Mouse (Mus musculus) midbrain, embryonic 15.5 days (tissue): ENCODE results near the gene Agbl5. TPM values are rescaled to one million over a fixed set of nuclear protein-coding genes. Genes with fewer than 3 reads are reported as not detected.
A peak's percentile ranks its signal among the peaks of the same experiment; 100 is the strongest.

ENCODE experiments used
- ATAC-seq: fragments of 200-750 bp; cut with Nextera tagmentation; replicated peaks from 2 replicates; pipeline ENCODE4 v1.8.0; 2017; ENCODE audit warnings: moderate TSS enrichment
- H3K27ac ChIP-seq: fragments of 300-500 bp; sonication (generic); 2 replicates; pipeline ENCODE4 v1.5.1; 2015; ENCODE audit warnings: mild to moderate bottlenecking, inconsistent platforms
- H3K27me3 ChIP-seq: fragments of 300-500 bp; sonication (generic); replicated peaks from 2 replicates; pipeline ENCODE4 v1.6.1; 2015; ENCODE audit warnings: inconsistent platforms
- H3K36me3 ChIP-seq: fragments of 300-500 bp; sonication (generic); replicated peaks from 2 replicates; pipeline ENCODE4 v1.6.1; 2015; ENCODE audit warnings: inconsistent platforms
- H3K4me1 ChIP-seq: fragments of 300-500 bp; sonication (generic); 2 replicates; pipeline ENCODE4 v1.6.1; 2015; ENCODE audit warnings: inconsistent platforms
- H3K4me2 ChIP-seq: fragments of 300-500 bp; sonication (generic); 2 replicates; pipeline ENCODE4 v1.6.1; 2015; ENCODE audit warnings: inconsistent platforms, mild to moderate bottlenecking, moderate library complexity
- H3K4me3 ChIP-seq: fragments of 300-500 bp; sonication (generic); 2 replicates; pipeline ENCODE4 v1.5.1; 2015; ENCODE audit warnings: mild to moderate bottlenecking, inconsistent platforms
- H3K9ac ChIP-seq: fragments of 300-500 bp; sonication (generic); 2 replicates; pipeline ENCODE4 v1.6.1; 2015; ENCODE audit warnings: mild to moderate bottlenecking, inconsistent platforms
- H3K9me3 ChIP-seq: fragments of 300-500 bp; sonication (generic); 2 replicates; pipeline ENCODE4 v1.6.1; 2016; ENCODE audit warnings: inconsistent platforms
- WGBS: fragments of 180-500 bp; shearing (Covaris S2); methylation state at CpG from one replicate; pipeline ENCODE4 v1.1.7; 2015; ENCODE audit warnings: mixed read lengths; 5-methylcytosine and 5-hydroxymethylcytosine counted together
- polyA plus RNA-seq: library from polyadenylated mRNA; unstranded; fragments of >200 nt; fragmentation: Nextera tagmentation; extraction: Ambion mirVana; gene quantifications from 2 replicates; pipeline ENCODE4 v1.2.1, GENCODE M21; 2015

Gene Agbl5
- polyA plus RNA-seq, 1 experiment from 2014 or later: 32.3 TPM

DNA sequence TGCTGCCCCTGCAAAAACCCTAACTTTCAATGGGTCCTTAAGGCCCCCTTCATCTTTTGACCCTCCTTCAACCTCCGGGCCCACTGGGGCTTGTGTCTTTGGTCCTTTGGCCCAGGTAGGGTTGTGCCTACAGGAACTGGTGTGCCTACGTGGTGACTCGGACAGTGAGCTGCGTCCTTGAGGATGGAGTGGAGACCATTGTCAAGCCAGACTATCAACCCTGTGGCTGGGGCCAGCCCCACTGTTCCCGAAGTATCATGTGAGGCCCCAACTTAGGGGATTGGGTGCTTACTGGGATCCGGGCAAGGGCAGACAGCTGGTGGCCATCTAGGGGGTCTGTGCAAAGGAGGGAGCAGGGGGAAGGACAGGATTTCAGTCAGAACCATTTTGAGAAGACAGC is 26.4 kb downstream of the Agbl5 start:
- H3K4me2 ChIP-seq: peak overlapping the region; percentile 22; the same call in 1 of the 2 replicates
- WGBS: 83% methylated on average over 6 of the region's 6 CpGs

DNA sequence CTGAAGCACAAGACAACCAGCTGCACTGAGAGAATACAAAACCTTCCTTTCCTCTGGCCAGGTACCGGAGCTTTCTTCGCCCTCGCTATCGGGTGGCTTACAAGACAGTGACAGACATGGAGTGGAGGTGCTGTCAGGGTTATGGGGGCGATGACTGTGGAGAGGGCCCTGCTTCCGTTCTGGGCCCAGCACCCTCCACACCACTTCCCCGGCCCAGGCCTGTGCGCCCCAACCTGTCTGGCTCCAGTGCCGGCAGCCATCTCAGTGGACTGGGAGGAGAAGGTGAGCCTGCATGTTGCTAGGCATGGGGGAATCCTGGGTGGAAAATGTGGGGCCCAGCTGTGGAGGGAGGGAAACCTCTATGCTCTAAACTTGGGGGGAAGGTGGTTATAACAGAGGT is 27.0 kb downstream of the Agbl5 start:
- Histone ChIP-seq H3K27ac (peak overlapping the region; percentile 34; the same call in 1 of the 2 replicates), H3K4me3 (no peak overlapping the region), H3K27me3 (no peaks in the 10 kb centered on the region), H3K4me1 (peaks cover 20% of the 10 kb centered on the region), H3K4me2 (0 out of 2 replicates have a peak overlapping the region, but pooled peaks have one; percentile 22), H3K9ac (no peak overlapping the region), H3K36me3 (no peaks in the 10 kb centered on the region), H3K9me3 (no peaks in the 10 kb centered on the region)
- ATAC-seq: peak; percentile 56
- WGBS: 70% methylated on average over 9 of the region's 9 CpGs

More for the DNA sequence above, 26.4 kb downstream of the Agbl5 start:
- no peak overlapping the region for H3K4me3 ChIP-seq
- no peak for ATAC-seq
- H3K36me3 ChIP-seq: no peaks in the 10 kb centered on the region
- no peak overlapping the region for H3K9ac ChIP-seq
- peaks cover 18% of the 10 kb centered on the region for H3K4me1 ChIP-seq
- no peaks in the 10 kb centered on the region for H3K9me3 ChIP-seq
- no peaks in the 10 kb centered on the region for H3K27me3 ChIP-seq
- no peak overlapping the region for H3K27ac ChIP-seq

GRCm38 (mm10) chr5:30915974-30916433 is 27.5 kb downstream of the Agbl5 start:
- Histone ChIP-seq H3K36me3 (no peaks in the 10 kb centered on the region), H3K4me1 (peaks cover 24% of the 10 kb centered on the region), H3K4me3 (no peak overlapping the region; the same call in 1 of the 2 replicates), H3K4me2 (peak overlapping the region; percentile 31), H3K9me3 (no peaks in the 10 kb centered on the region), H3K27ac (peak overlapping the region; percentile 51), H3K9ac (no peak overlapping the region), H3K27me3 (no peaks in the 10 kb centered on the region)
- WGBS: under 1% methylated on average over 7 of the region's 7 CpGs
- peak; percentile 88 for ATAC-seq

GRCm38 (mm10) chr5:30916841-30917240 is 28.3 kb downstream of the Agbl5 start:
- H3K9me3 ChIP-seq: no peaks in the 10 kb centered on the region
- no peak overlapping the region for H3K4me2 ChIP-seq
- no peak overlapping the region for H3K27ac ChIP-seq
- H3K36me3 ChIP-seq: no peaks in the 10 kb centered on the region
- 94% methylated on average over 9 of the region's 9 CpGs for WGBS
- no peak overlapping the region for H3K4me3 ChIP-seq
- H3K9ac ChIP-seq: no peak overlapping the region
- ATAC-seq: no peak
- H3K27me3 ChIP-seq: no peaks in the 10 kb centered on the region
- peaks cover 29% of the 10 kb centered on the region for H3K4me1 ChIP-seq

DNA sequence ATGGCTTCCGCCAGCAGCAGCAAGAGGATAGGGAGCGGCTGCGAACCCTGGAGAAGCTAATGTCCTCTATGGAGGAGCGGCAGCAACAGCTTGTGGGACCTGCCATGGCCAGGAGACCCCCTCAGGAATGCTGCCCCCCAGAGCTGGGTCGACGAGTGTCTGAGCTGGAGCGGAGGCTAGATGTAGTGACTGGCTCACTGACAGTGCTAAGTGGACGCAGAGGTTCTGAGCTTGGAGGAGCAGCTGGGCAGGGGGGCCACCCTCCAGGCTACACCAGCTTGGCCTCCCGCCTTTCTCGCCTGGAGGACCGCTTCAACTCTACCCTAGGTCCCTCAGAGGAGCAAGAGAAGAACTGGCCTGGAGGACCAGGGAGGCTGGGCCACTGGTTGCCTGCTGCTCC is 28.9 kb downstream of the Agbl5 start:
- no peak overlapping the region for H3K4me2 ChIP-seq
- no peak overlapping the region for H3K9ac ChIP-seq
- peaks cover 34% of the 10 kb centered on the region for H3K4me1 ChIP-seq
- H3K27me3 ChIP-seq: no peaks in the 10 kb centered on the region
- no peaks in the 10 kb centered on the region for H3K9me3 ChIP-seq
- no peak overlapping the region for H3K4me3 ChIP-seq
- no peak overlapping the region for H3K27ac ChIP-seq
- H3K36me3 ChIP-seq: no peaks in the 10 kb centered on the region
- 88% methylated on average over 11 of the region's 11 CpGs for WGBS
- ATAC-seq: no peak

DNA sequence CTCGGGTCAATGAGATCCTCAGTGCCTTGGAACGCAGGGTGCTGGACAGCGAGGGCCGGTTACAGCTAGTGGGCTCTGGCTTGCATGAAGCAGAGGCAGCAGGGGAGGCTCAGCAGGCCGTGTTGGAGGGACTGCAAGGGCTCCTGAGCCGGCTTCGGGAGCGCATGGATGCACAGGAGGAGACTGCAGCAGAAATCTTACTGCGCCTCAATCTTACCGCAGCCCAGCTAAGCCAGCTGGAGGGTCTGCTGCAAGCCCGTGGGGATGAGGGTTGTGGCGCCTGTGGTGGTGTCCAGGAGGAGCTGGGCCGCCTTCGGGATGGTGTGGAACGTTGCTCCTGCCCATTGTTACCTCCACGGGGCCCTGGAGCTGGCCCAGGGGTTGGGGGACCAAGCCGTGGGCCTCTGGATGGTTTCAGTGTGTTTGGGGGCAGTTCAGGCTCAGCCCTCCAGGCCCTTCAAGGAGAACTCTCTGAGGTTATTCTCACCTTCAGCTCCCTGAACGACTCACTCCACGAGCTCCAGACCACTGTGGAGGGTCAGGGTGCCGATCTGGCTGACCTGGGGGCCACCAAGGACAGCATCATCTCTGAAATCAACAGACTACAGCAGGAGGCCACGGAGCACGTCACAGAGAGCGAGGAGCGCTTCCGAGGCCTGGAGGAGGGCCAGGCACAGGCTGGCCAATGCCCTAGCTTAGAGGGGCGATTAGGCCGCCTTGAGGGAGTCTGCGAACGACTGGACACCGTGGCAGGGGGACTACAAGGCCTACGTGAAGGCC is 29.6 kb downstream of the Agbl5 start:
- 82% methylated on average over 31 of the region's 31 CpGs for WGBS
- H3K4me3 ChIP-seq: no peak overlapping the region
- no peaks in the 10 kb centered on the region for H3K9me3 ChIP-seq
- no peaks in the 10 kb centered on the region for H3K27me3 ChIP-seq
- no peak for ATAC-seq
- H3K27ac ChIP-seq: no peak overlapping the region
- no peak overlapping the region for H3K9ac ChIP-seq
- H3K4me2 ChIP-seq: no peak overlapping the region
- no peaks in the 10 kb centered on the region for H3K36me3 ChIP-seq
- H3K4me1 ChIP-seq: peaks cover 40% of the 10 kb centered on the region

GRCm38 (mm10) chr5:30918691-30919090 is 30.2 kb downstream of the Agbl5 start:
- Histone ChIP-seq H3K4me2 (no peak overlapping the region), H3K27ac (no peak overlapping the region), H3K36me3 (no peaks in the 10 kb centered on the region), H3K9ac (no peak overlapping the region), H3K9me3 (no peaks in the 10 kb centered on the region), H3K4me3 (no peak overlapping the region), H3K27me3 (no peaks in the 10 kb centered on the region), H3K4me1 (peaks cover 35% of the 10 kb centered on the region)
- ATAC-seq: no peak
- WGBS: 86% methylated on average over 8 of the region's 8 CpGs

- H3K27me3 ChIP-seq: no peaks in the 10 kb centered on the region
- peaks cover 33% of the 10 kb centered on the region for H3K4me1 ChIP-seq
- no peak for ATAC-seq
- no peak overlapping the region for H3K4me3 ChIP-seq
- no peak overlapping the region for H3K4me2 ChIP-seq
- no peaks in the 10 kb centered on the region for H3K36me3 ChIP-seq
- no peak overlapping the region for H3K9ac ChIP-seq
- no peak overlapping the region for H3K27ac ChIP-seq
- H3K9me3 ChIP-seq: no peaks in the 10 kb centered on the region
- WGBS: 72% methylated on average over 11 of the region's 11 CpGs
Observed at GRCm38 (mm10) chr5:30919831-30920614, 31.5 kb downstream of the Agbl5 start.

DNA sequence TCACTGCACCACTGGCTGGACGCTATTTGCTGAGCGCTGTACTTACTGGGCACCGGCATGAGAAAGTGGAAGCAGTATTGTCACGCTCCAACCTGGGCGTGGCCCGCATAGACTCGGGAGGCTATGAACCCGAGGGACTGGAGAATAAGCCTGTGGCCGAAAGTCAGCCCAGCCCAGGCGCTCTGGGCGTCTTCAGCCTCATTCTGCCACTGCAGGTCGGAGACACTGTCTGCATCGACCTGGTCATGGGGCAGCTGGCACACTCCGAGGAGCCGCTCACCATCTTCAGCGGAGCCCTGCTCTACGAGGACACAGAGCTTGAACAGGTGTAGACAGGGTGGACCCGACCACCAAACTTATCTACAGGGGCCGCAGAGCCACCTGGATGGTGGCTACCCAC is 32.1 kb downstream of the Agbl5 start:
- Histone ChIP-seq H3K4me2 (no peak overlapping the region), H3K27me3 (no peaks in the 10 kb centered on the region), H3K4me3 (no peak overlapping the region), H3K27ac (no peak overlapping the region), H3K9me3 (no peaks in the 10 kb centered on the region), H3K9ac (no peak overlapping the region), H3K36me3 (no peaks in the 10 kb centered on the region), H3K4me1 (peaks cover 28% of the 10 kb centered on the region)
- ATAC-seq: peak; percentile 8; the same call in 1 of the 2 replicates
- 65% methylated on average over 19 of the region's 19 CpGs for WGBS

DNA sequence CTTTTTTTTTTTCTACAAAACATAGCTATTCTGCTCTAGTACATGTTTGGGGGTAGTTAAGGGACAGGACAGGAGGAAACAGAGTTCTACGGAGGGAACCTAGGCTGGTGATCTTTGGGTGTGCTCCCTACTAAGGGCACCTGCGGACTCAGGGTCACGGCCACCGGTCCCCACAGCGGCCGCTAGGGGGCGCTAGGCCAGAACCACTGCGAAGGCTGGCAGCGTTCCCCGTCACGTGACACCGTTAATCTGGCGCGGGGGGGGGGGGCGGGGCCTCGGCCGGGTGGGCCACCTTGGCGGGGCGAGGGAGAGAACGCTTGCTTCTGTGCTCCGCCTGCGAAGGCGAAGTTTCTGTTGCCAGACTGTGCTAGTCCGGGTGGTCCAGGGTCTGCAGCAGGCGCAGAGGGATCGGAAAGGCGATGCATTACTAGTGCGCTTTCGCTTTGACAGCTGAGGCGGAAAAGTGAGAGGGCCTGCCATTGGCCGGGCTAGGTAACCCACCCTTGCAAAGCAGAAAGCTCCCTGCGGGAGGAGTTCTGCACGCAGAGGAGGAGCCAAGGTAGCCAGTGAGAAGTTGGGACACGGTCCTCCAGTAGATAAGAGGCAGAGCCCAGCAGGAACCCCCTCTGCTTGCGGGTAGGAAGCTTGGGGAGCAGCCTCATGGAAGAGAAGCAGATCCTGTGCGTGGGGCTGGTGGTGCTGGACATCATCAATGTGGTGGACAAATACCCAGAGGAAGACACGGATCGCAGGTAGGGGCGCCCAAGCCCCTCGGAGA is 33.0 kb downstream of the Agbl5 start, which contains the start of gene Khk:
Gene Khk (plus strand): TSS at position 176 of the 778 bp plus-strand sequence.
- H3K4me3 ChIP-seq: peak within 1 kb of the TSS; percentile 58
- WGBS: 1% methylated on average over 38 of the region's 40 CpGs
- H3K27ac ChIP-seq: peak within 1 kb of the TSS; percentile 79
- peak within 1 kb of the TSS; percentile 90 for H3K4me2 ChIP-seq
- H3K9ac ChIP-seq: peak within 1 kb of the TSS; percentile 55
- ATAC-seq: peak; percentile 87
- H3K9me3 ChIP-seq: no peaks in the 10 kb centered on the region
- H3K36me3 ChIP-seq: no peaks in the 10 kb centered on the region
- H3K4me1 ChIP-seq: peaks cover 22% of the 10 kb centered on the region
- no peaks in the 10 kb centered on the region for H3K27me3 ChIP-seq

DNA sequence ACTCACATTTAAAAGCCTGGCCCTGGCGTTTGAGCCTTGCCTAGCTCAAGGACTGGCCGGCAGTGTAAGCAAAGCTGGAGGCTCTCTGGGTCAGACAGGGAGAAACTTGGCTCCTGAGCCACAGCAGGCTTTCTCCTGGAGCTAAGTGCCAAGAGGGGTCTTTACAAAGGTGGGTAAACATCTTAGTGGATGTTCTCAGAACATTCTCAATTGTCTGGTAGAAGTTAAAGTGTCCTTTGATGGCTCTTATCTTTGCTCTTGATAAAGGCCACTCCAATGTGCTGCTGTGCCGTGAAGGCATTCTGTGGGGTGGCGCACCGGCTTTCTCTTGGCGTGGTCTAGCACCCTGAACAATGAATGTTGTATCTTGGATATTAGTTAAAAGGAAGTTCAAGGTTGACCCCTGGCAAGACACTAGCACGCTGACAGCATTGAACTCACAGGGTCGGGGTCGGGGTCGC is 34.1 kb downstream of the Agbl5 start:
- Histone ChIP-seq H3K27ac (no peak overlapping the region), H3K36me3 (no peaks in the 10 kb centered on the region), H3K9ac (peak overlapping the region; percentile 55; the same call in 1 of the 2 replicates), H3K27me3 (no peaks in the 10 kb centered on the region), H3K4me2 (peak overlapping the region; percentile 90), H3K4me1 (peaks cover 22% of the 10 kb centered on the region), H3K4me3 (peak overlapping the region; percentile 58), H3K9me3 (no peaks in the 10 kb centered on the region)
- ATAC-seq: no peak
- 76% methylated on average over 10 of the region's 10 CpGs for WGBS

DNA sequence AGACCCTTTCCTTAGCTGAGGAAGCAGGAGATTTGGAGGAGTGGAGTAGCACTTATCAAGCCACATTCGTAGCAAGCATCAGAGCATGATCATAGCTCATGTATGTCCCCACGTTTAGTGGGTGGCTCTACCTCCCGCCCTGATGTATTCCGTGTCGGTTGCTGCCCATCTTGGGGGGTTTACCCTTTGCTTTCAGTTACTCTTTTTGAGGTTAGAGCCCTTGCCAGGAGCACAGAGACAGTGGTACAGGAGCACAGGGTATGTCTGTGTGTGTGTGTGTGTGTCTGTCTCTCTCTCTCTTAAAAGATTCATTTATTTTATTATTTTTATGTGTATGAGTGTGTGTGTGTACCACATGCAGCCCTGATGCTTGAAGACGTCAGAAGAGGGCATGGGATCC is 34.6 kb downstream of the Agbl5 start:
- H3K27ac ChIP-seq: no peak overlapping the region
- H3K4me1 ChIP-seq: peaks cover 22% of the 10 kb centered on the region
- H3K36me3 ChIP-seq: no peaks in the 10 kb centered on the region
- no peaks in the 10 kb centered on the region for H3K9me3 ChIP-seq
- H3K4me3 ChIP-seq: no peak overlapping the region
- WGBS: 83% methylated on average over 6 of the region's 6 CpGs
- H3K9ac ChIP-seq: no peak overlapping the region
- H3K4me2 ChIP-seq: no peak overlapping the region
- no peak for ATAC-seq
- H3K27me3 ChIP-seq: no peaks in the 10 kb centered on the region
